Mouse (Mus musculus): ENCODE data around the gene Hmcn2. TPM values are rescaled to one million over a fixed set of nuclear protein-coding genes. Genes with fewer than 3 reads are reported as not detected.

Hmcn2 gene
- polyA plus RNA-seq, 1 experiment from 2014 or later, result 0.47 TPM

- H3K36me3 ChIP-seq, result no peaks in the 10 kb centered on the region
- 65% methylated on average over 22 of the region's 22 CpGs for WGBS
- no peak overlapping the region for H3K27ac ChIP-seq (replicated peaks)
- H3K9ac ChIP-seq, result no peak overlapping the region
- 0 out of 2 replicates have a peak, but pooled peaks cover 6% of the 10 kb centered on the region for H3K27me3 ChIP-seq
- no peak for ATAC-seq (ENCODE audit: insufficient number of reproducible peaks, low FRiP score, low TSS enrichment, low read depth)
- H3K4me1 ChIP-seq, result no peaks in the 10 kb centered on the region
- no peak overlapping the region for H3K4me2 ChIP-seq (replicated peaks)
- H3K9me3 ChIP-seq (replicated peaks), result no peaks in the 10 kb centered on the region
- no peak overlapping the region for H3K4me3 ChIP-seq (replicated peaks)
These were observed 9.2 kb upstream of the Hmcn2 start for GRCm38 (mm10) chr2:31304801-31305665.

GRCm38 (mm10) chr2:31305684-31306083 lies 8.5 kb upstream of the Hmcn2 start:
- H3K4me1 ChIP-seq, result no peaks in the 10 kb centered on the region
- 40% methylated on average over 4 of the region's 4 CpGs for WGBS
- H3K4me2 ChIP-seq (replicated peaks), result no peak overlapping the region
- no peaks in the 10 kb centered on the region for H3K9me3 ChIP-seq (replicated peaks)
- H3K9ac ChIP-seq, result no peak overlapping the region
- H3K27ac ChIP-seq (replicated peaks), result no peak overlapping the region
- peaks cover 12% of the 10 kb centered on the region; the same call in 1 of the 2 replicates for H3K27me3 ChIP-seq
- ATAC-seq (ENCODE audit: insufficient number of reproducible peaks, low FRiP score, low TSS enrichment, low read depth), result no peak
- H3K4me3 ChIP-seq (replicated peaks), result no peak overlapping the region
- no peaks in the 10 kb centered on the region for H3K36me3 ChIP-seq

- H3K27ac ChIP-seq (replicated peaks), result no peak overlapping the region
- no peaks in the 10 kb centered on the region for H3K4me1 ChIP-seq
- no peaks in the 10 kb centered on the region for H3K36me3 ChIP-seq
- peaks cover 29% of the 10 kb centered on the region for H3K27me3 ChIP-seq
- no peak overlapping the region for H3K9ac ChIP-seq
- no peaks in the 10 kb centered on the region for H3K9me3 ChIP-seq (replicated peaks)
- 57% methylated on average over 4 of the region's 4 CpGs for WGBS
- no peak overlapping the region for H3K4me2 ChIP-seq (replicated peaks)
- no peak overlapping the region for H3K4me3 ChIP-seq (replicated peaks)
- no peak for ATAC-seq (ENCODE audit: insufficient number of reproducible peaks, low FRiP score, low TSS enrichment, low read depth)
These were observed 6.0 kb upstream of the Hmcn2 start for GRCm38 (mm10) chr2:31308257-31308656.

- no peak for ATAC-seq (ENCODE audit: insufficient number of reproducible peaks, low FRiP score, low TSS enrichment, low read depth)
- 63% methylated on average over 15 of the region's 15 CpGs for WGBS
- Histone ChIP-seq H3K27me3 (peaks cover 42% of the 10 kb centered on the region), H3K4me2 (replicated peaks) (no peak overlapping the region), H3K4me3 (replicated peaks) (no peak overlapping the region), H3K9ac (no peak overlapping the region), H3K4me1 (peaks cover 8% of the 10 kb centered on the region), H3K27ac (replicated peaks) (no peak overlapping the region), H3K36me3 (no peaks in the 10 kb centered on the region), H3K9me3 (replicated peaks) (no peaks in the 10 kb centered on the region)
These were observed 4.7 kb upstream of the Hmcn2 start for GRCm38 (mm10) chr2:31309549-31309948.

- WGBS, result 15% methylated on average over 2 of the region's 2 CpGs
- peaks cover 54% of the 10 kb centered on the region for H3K27me3 ChIP-seq
- no peak for ATAC-seq (ENCODE audit: insufficient number of reproducible peaks, low FRiP score, low TSS enrichment, low read depth)
- H3K9ac ChIP-seq, result no peak overlapping the region
- no peaks in the 10 kb centered on the region for H3K36me3 ChIP-seq
- peaks cover 9% of the 10 kb centered on the region for H3K4me1 ChIP-seq
- 0 out of 2 replicates have a peak overlapping the region, but pooled peaks have one; percentile 4 for H3K27ac ChIP-seq (replicated peaks)
- H3K4me3 ChIP-seq (replicated peaks), result no peak overlapping the region
- H3K4me2 ChIP-seq (replicated peaks), result no peak overlapping the region
- no peaks in the 10 kb centered on the region for H3K9me3 ChIP-seq (replicated peaks)
These were observed 3.9 kb downstream of the Hmcn2 start for GRCm38 (mm10) chr2:31318162-31318561.

- H3K9ac ChIP-seq, result no peak overlapping the region
- 57% methylated on average over 2 of the region's 2 CpGs for WGBS
- no peak overlapping the region for H3K4me2 ChIP-seq (replicated peaks)
- H3K4me3 ChIP-seq (replicated peaks), result no peak overlapping the region
- peaks cover 44% of the 10 kb centered on the region for H3K27me3 ChIP-seq
- peaks cover 5% of the 10 kb centered on the region for H3K4me1 ChIP-seq
- H3K9me3 ChIP-seq (replicated peaks), result no peaks in the 10 kb centered on the region
- ATAC-seq (ENCODE audit: insufficient number of reproducible peaks, low FRiP score, low TSS enrichment, low read depth), result no peak
- no peaks in the 10 kb centered on the region for H3K36me3 ChIP-seq
- no peak overlapping the region for H3K27ac ChIP-seq (replicated peaks)
These were observed 5.0 kb downstream of the Hmcn2 start for GRCm38 (mm10) chr2:31319200-31319599.

GRCm38 (mm10) chr2:31327186-31327585 lies 13.0 kb downstream of the Hmcn2 start:
- 22% methylated on average over 10 of the region's 10 CpGs for WGBS
- Histone ChIP-seq H3K27me3 (no peaks in the 10 kb centered on the region), H3K4me3 (replicated peaks) (no peak overlapping the region), H3K36me3 (no peaks in the 10 kb centered on the region), H3K9ac (no peak overlapping the region), H3K9me3 (replicated peaks) (no peaks in the 10 kb centered on the region), H3K27ac (replicated peaks) (no peak overlapping the region), H3K4me2 (replicated peaks) (no peak overlapping the region), H3K4me1 (peaks cover 6% of the 10 kb centered on the region; the same call in 1 of the 2 replicates)
- ATAC-seq (ENCODE audit: insufficient number of reproducible peaks, low FRiP score, low TSS enrichment, low read depth), result no peak

DNA sequence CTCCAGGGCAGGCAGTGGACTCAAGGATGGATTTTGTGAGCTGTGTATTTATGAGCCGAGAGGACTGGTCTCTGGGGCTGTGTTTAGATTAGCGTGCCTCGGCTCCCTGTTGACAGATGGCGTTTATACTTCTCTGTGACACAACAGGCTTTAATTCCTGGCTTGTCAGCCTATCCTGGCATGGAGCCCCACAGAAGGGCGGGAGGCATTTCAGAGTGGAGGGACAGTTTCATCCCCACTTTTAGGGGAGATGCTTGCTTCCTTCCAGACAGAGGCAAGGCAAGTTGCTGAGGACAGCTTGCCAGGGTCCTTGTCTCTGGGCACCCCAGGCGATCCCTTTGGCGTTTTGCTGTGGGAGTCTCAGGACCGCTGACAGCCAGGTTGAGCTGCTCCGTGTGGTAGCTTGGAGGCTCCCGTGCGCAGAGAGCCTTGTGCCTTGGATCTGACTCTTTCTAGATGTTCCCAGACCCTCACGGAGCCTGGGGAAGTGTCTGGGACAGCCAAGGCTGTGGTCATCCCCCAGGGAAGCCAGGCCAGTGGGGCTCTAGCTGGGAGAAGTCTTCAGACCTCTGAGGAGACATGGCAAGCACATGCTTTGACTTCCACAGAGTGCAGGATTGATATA lies 23.6 kb downstream of the Hmcn2 start:
- Histone ChIP-seq H3K4me3 (replicated peaks) (no peak overlapping the region), H3K4me2 (replicated peaks) (no peak overlapping the region), H3K27me3 (no peaks in the 10 kb centered on the region), H3K4me1 (peaks cover 10% of the 10 kb centered on the region), H3K27ac (replicated peaks) (no peak overlapping the region), H3K36me3 (no peaks in the 10 kb centered on the region), H3K9ac (no peak overlapping the region), H3K9me3 (replicated peaks) (no peaks in the 10 kb centered on the region)
- no peak for ATAC-seq (ENCODE audit: insufficient number of reproducible peaks, low FRiP score, low TSS enrichment, low read depth)
- 33% methylated on average over 12 of the region's 12 CpGs for WGBS

DNA sequence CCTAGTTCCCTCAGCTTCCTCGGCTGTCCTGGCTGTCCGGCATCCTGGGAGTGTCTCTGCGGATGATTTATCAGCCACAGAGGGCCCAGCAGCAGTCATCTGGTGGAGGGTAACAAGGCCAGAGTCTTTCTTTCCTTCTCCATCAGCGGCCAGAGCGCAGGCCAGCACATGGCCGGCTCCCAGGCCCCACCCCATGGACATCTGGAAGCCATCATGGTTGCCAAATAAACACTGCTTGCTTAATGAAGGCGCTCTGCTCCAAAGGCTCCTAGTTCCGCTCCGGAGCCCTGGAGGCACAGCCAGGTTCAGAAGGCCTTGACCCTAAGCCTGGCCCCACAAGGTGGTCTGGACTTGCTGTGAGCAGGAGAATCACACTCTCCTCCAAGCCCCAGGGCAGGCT lies 25.6 kb downstream of the Hmcn2 start:
- Histone ChIP-seq H3K9me3 (replicated peaks) (no peaks in the 10 kb centered on the region), H3K36me3 (no peaks in the 10 kb centered on the region), H3K4me1 (peaks cover 10% of the 10 kb centered on the region), H3K4me2 (replicated peaks) (no peak overlapping the region), H3K27ac (replicated peaks) (no peak overlapping the region), H3K4me3 (replicated peaks) (no peak overlapping the region), H3K27me3 (no peaks in the 10 kb centered on the region), H3K9ac (no peak overlapping the region)
- WGBS, result 31% methylated on average over 9 of the region's 9 CpGs
- 0 out of 2 replicates have a peak, but pooled peaks have one; percentile 16 for ATAC-seq (ENCODE audit: insufficient number of reproducible peaks, low FRiP score, low TSS enrichment, low read depth)

DNA sequence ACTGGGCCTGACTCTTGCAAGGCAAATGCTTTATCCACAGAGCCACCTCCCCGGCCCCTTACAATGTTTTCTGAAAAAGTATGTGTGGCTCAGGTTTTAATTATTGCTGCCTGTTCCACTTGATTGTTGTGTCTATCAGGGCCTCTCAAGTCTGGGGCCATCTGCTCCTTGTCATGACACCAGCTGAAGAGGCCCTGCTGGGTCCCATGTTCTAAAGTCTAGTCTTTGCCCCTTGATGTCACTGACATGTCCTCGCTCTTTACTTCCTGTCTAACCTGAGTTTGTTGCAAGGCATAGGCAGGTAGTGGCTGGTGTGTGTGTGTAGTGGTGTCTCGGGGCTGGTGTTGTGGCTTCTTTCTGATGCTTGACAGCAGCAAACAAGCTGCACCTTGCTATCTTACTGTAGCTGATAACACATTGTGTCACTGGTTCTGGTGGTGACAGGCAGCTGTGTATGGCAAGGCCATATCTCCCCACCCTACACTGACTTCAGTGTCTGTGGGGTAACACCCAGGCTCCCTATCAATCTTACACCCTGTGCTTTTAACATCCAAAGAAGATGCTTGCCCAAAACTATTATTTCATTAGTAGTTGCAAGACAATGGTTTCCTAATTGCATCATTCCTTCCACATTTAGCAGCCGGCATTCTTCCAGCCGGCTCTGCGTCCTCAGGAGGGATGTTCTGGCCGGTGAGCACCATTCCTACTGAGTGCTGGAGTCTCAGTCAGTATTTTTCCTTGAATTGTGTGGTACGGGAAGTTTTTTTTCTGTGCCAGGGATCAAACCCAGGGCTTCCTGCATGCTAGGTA lies 27.7 kb downstream of the Hmcn2 start:
- Histone ChIP-seq H3K4me1 (peaks cover 10% of the 10 kb centered on the region), H3K4me3 (replicated peaks) (no peak overlapping the region), H3K36me3 (no peaks in the 10 kb centered on the region), H3K27me3 (no peaks in the 10 kb centered on the region), H3K4me2 (replicated peaks) (no peak overlapping the region), H3K9ac (no peak overlapping the region), H3K9me3 (replicated peaks) (no peaks in the 10 kb centered on the region), H3K27ac (replicated peaks) (no peak overlapping the region)
- 50% methylated on average over 8 of the region's 8 CpGs for WGBS
- no peak for ATAC-seq (ENCODE audit: insufficient number of reproducible peaks, low FRiP score, low TSS enrichment, low read depth)

GRCm38 (mm10) chr2:31346096-31346495 lies 31.9 kb downstream of the Hmcn2 start:
- Histone ChIP-seq H3K4me1 (no peaks in the 10 kb centered on the region), H3K9ac (no peak overlapping the region), H3K36me3 (no peaks in the 10 kb centered on the region), H3K27ac (replicated peaks) (no peak overlapping the region), H3K4me2 (replicated peaks) (no peak overlapping the region), H3K4me3 (replicated peaks) (no peak overlapping the region), H3K9me3 (replicated peaks) (no peaks in the 10 kb centered on the region), H3K27me3 (peaks cover 4% of the 10 kb centered on the region; the same call in 1 of the 2 replicates)
- ATAC-seq (ENCODE audit: insufficient number of reproducible peaks, low FRiP score, low TSS enrichment, low read depth), result no peak
- WGBS, result 25% methylated on average over 12 of the region's 12 CpGs
